Mouse (Mus musculus): ENCODE data around the gene Kcp. TPM values are rescaled to one million over a fixed set of nuclear protein-coding genes. Genes with fewer than 3 reads are reported as not detected.

The Kcp gene
- total RNA-seq (2012; rRNA removed) (0.59 and 0.64 TPM in 2 replicates), total RNA-seq (2014; rRNA removed) (not detected in 2 replicates), polyA plus RNA-seq (2012; ENCODE audit: insufficient read length, low read depth) (0.49 and 0.51 TPM in 2 replicates)

- Histone ChIP-seq H3K9me3 (replicated peaks; ENCODE audit: low read length) (no peaks in the 10 kb centered on the region), H3K27ac (ENCODE audit: insufficient read depth, low read depth) (no peak within 1 kb of the TSS), H3K9ac (ENCODE audit: insufficient read depth, low read depth) (no peak within 1 kb of the TSS), H3K4me1 (ENCODE audit: control insufficient read depth in 1 of 2, insufficient read depth in 2 of 2) (peaks cover 0 to 8% of the 10 kb centered on the region in 2 experiments; a peak in 1 of 4 replicates), H3K4me3 (replicated peaks in 1 of 3; ENCODE audit: low read depth in 2 of 3, low read length in 2 of 3, poor library complexity in 1 of 3) (peak within 1 kb of the TSS in 1 of 3 experiments; percentile 8), H3K27me3 (replicated peaks) (peaks cover 17% of the 10 kb centered on the region), H3K4me2 (ENCODE audit: insufficient read depth, low read depth, poor library complexity, severe bottlenecking) (no peak within 1 kb of the TSS), H3K79me2 (replicated peaks; ENCODE audit: control insufficient read depth, extremely low read depth, insufficient read depth, poor library complexity, severe bottlenecking) (no peaks in the 10 kb centered on the region), H3K36me3 (replicated peaks in 1 of 2; ENCODE audit: control insufficient read depth in 1 of 2, insufficient read depth in 1 of 2, low read length in 1 of 2) (no peaks in the 10 kb centered on the region)
- no peak for DNase-seq (ENCODE audit: extremely low read depth)
- dilution Hi-C loops (cut with MboI; ENCODE audit: extremely low pct_ligation_motif_present, extremely low pct_unique_long_range_greater_than_20kb, low sequenced_read_pairs), result no loop called here
- in situ Hi-C loops (cut with MboI; ENCODE audit: low pct_ligation_motif_present, low pct_unique_long_range_greater_than_20kb, low sequenced_read_pairs), result no loop called here
- TF ChIP-seq USF1 (IDR thresholded peaks at IDR 0.05; ENCODE audit: low read depth, low read length) (no peak), PAX5 (IDR thresholded peaks at IDR 0.05; ENCODE audit: low read length) (no peak)
These were observed at the start of gene Kcp for GRCm38 (mm10) chr6:29507447-29508309. TSS of gene Kcp (minus strand) at chr6:29507952.

GRCm38 (mm10) chr6:29557112-29557511 lies 49.4 kb upstream of the Kcp start:
- Histone ChIP-seq H3K4me1 (ENCODE audit: control insufficient read depth in 1 of 2, insufficient read depth in 2 of 2) (peaks cover 5 to 30% of the 10 kb centered on the region in 2 experiments), H3K36me3 (replicated peaks in 1 of 2; ENCODE audit: control insufficient read depth in 1 of 2, insufficient read depth in 1 of 2, low read length in 1 of 2) (peaks cover 45 to 94% of the 10 kb centered on the region in 2 experiments), H3K9ac (ENCODE audit: insufficient read depth, low read depth) (peak overlapping the region; percentile 12), H3K4me3 (replicated peaks in 1 of 3; ENCODE audit: low read depth in 2 of 3, low read length in 2 of 3, poor library complexity in 1 of 3) (peak overlapping the region in 1 of 3 experiments; percentile 28), H3K4me2 (ENCODE audit: insufficient read depth, low read depth, poor library complexity, severe bottlenecking) (peak overlapping the region; percentile 85), H3K9me3 (replicated peaks; ENCODE audit: low read length) (no peaks in the 10 kb centered on the region), H3K27me3 (replicated peaks) (no peaks in the 10 kb centered on the region), H3K27ac (ENCODE audit: insufficient read depth, low read depth) (peak overlapping the region; percentile 93), H3K79me2 (replicated peaks; ENCODE audit: control insufficient read depth, extremely low read depth, insufficient read depth, poor library complexity, severe bottlenecking) (no peaks in the 10 kb centered on the region)
- in situ Hi-C loops (cut with MboI; ENCODE audit: low pct_ligation_motif_present, low pct_unique_long_range_greater_than_20kb, low sequenced_read_pairs), result no loop called here
- DNase-seq (ENCODE audit: extremely low read depth), result no peak
- TF ChIP-seq UBTF (IDR thresholded peaks at IDR 0.05; ENCODE audit: low read depth, low read length) (no peak), IRF4 (IDR thresholded peaks at IDR 0.05; ENCODE audit: low read depth, low read length) (peak; percentile 78), SIN3A (IDR thresholded peaks at IDR 0.05; ENCODE audit: low read length) (no peak; the same call in none of the 2 replicates), ZC3H11A (IDR thresholded peaks at IDR 0.05; ENCODE audit: low read depth, low read length) (no peak), ZNF384 (IDR thresholded peaks at IDR 0.05; ENCODE audit: low read depth, low read length) (no peak), NRF1 (IDR thresholded peaks at IDR 0.05; ENCODE audit: low read depth, low read length) (no peak), RCOR1 (conservative IDR thresholded peaks at IDR 0.05; ENCODE audit: low read depth, low read length) (no peak), ETS1 (conservative IDR thresholded peaks at IDR 0.05; ENCODE audit: low read depth, low read length) (peak; percentile 82), MEF2A (IDR thresholded peaks at IDR 0.05; ENCODE audit: borderline replicate concordance, low read depth, low read length) (peak; percentile 45; the same call in 1 of the 2 replicates), KAT2A (IDR thresholded peaks at IDR 0.05; ENCODE audit: insufficient replicate concordance, low read length) (no peak), PAX5 (IDR thresholded peaks at IDR 0.05; ENCODE audit: low read length) (no peak), GABPA (IDR thresholded peaks at IDR 0.05; ENCODE audit: insufficient replicate concordance, low read depth, low read length) (no peak), CHD2 (IDR thresholded peaks at IDR 0.05; ENCODE audit: low read length) (no peak), RAD21 (IDR thresholded peaks at IDR 0.05; ENCODE audit: low read depth, low read length) (no peak), JUND (conservative IDR thresholded peaks at IDR 0.05; ENCODE audit: low read depth, low read length) (no peak), MAX (IDR thresholded peaks at IDR 0.05; ENCODE audit: low read length) (no peak), EP300 (IDR thresholded peaks at IDR 0.05; ENCODE audit: low read length) (peak; percentile 44), ZMIZ1 (IDR thresholded peaks at IDR 0.05; ENCODE audit: low read depth, low read length) (no peak)
- dilution Hi-C loops (cut with MboI; ENCODE audit: extremely low pct_ligation_motif_present, extremely low pct_unique_long_range_greater_than_20kb, low sequenced_read_pairs), result no loop called here

All from CH12.LX (cell line).